Mouse (Mus musculus) left cerebral cortex, postnatal 4 days (tissue): ENCODE data around the gene Carmil1. TPM values are rescaled to one million over a fixed set of nuclear protein-coding genes. Genes with fewer than 3 reads are reported as not detected.

ENCODE experiments used
- DNase-seq: peaks from one replicate; pipeline ENCODE4 v3.0.0-alpha.2; 2022
- intact Hi-C: fragments of 180-260 bp; cut with DNase I; formaldehyde crosslinking; loops from one replicate; pipeline ENCODE4 v1.15.1; 2025
- total RNA-seq, 2 experiments: library from RNA; stranded (reverse); gene quantifications; 2 replicates each; pipeline ENCODE4 v1.2.3; 2021

The Carmil1 gene
- total RNA-seq, 2 experiments from 2014 or later, result 57.9 to 82.4 TPM

DNA sequence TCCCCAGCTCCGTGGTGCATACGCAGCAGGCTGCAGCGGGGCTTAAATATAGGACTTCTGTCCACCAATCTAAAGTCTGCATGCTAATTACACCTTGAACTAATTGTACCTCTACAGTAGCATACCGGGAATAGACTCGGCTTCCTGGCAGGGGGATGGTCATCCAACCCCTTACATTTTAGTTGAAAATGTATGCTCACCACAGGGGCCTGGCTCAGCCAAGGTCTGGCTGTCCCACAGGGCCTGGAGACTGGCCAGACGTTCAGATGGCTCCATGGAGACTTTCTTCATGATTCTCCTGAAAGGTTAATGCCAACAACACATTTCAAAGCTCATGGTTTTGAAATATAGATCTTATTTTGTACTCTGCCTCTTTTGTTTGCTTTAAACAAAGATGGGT, 125.4 kb downstream of the Carmil1 start:
- intact Hi-C loops, result no loop called here
- peak; percentile 69 for DNase-seq

- intact Hi-C loops, result no loop called here
- DNase-seq, result peak; percentile 12
Measured at GRCm38 (mm10) chr13:24154281-24155061, 126.1 kb downstream of the Carmil1 start.

DNA sequence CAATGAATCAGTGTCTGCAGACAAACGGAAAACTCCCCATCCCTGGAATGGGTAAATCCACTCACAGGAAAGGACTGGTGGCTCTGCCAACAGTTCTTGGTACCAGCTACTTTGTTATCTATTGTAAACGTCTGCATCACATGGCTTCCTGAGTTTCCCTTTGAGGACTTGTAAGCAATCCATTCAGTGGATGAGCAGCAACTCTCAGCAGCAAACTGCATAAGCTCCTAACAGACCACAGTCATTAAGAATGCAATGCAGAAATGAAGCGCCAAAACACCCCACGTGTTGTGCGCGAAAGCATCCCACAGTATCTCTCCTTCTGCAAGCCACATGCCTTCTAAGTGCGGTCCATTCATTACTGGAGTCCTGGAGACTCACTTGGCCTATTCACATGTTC, 128.0 kb downstream of the Carmil1 start:
- no peak for DNase-seq
- intact Hi-C loops, result no loop called here

DNA sequence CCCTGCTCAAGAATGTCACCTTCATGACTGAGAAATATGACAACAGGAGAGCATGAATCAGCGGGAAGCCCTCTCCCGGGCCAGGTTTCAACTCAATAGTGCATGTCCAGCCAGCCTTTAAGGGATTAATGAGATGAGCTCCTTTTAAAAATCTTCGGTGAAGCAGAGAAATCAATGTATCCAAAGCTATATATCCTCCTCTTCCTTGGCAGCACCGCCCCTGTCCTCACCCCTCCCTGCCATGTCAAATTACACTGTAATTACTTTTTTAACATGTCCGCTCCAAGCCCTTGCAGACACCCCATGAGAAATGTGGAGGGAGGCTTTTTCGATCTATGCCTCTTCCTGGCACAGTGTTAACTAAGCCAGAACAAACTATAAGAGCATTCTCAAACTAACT, 129.3 kb downstream of the Carmil1 start:
- intact Hi-C loops, result no loop called here
- no peak for DNase-seq

GRCm38 (mm10) chr13:24148549-24148948, 132.0 kb downstream of the Carmil1 start:
- intact Hi-C loops, result no loop called here
- DNase-seq, result no peak

- DNase-seq, result no peak
- intact Hi-C loops, result no loop called here
Measured at GRCm38 (mm10) chr13:24147006-24147405, 133.6 kb downstream of the Carmil1 start.

GRCm38 (mm10) chr13:24146541-24146940, 134.1 kb downstream of the Carmil1 start:
- intact Hi-C loops, result no loop called here
- DNase-seq, result no peak

DNA sequence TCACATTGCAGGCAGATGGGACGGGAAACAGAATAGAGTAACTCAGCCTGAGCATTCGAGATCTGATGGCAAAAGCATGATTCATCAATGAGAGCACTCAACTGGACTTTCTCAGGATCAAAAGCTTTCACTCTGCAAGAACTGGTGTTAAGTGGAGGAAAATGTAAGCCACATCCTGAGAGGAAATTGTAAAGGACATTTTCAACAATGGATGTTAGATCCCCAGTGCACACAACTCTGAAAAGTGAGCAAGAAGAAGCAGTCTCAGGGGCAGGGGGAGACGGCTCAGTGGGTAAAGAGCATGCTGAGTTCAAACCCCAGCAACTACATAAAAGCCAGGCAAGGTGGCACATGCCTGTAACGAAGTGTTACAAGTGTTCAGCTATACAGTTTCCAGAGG, 135.7 kb downstream of the Carmil1 start:
- no peak for DNase-seq

GRCm38 (mm10) chr13:24144141-24144540, 136.5 kb downstream of the Carmil1 start:
- intact Hi-C loops, result no loop called here
- DNase-seq, result peak; percentile 55

More for the DNA sequence above, 135.7 kb downstream of the Carmil1 start:
- intact Hi-C loops, result no loop called here

DNA sequence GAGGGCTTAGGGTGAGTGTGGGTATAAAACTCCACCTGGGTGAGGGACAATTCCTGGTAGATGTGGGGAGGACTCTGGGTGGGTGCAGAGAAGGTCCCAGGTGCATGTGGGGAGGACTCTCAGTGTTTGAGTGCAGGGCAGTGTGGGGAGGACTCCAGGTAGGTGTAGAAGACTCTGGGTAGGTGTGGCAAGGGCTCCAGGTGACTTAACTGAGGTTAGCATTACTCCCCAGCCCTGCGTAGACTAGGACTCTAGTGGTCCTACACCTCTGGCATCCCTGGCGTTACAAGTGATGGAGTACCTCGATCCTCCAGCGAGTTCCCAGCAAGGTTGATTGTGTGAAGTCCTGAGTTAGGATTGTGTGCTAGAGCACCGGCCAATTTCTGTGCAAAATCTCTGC, 143.8 kb downstream of the Carmil1 start:
- no peak for DNase-seq
- intact Hi-C loops, result no loop called here

DNA sequence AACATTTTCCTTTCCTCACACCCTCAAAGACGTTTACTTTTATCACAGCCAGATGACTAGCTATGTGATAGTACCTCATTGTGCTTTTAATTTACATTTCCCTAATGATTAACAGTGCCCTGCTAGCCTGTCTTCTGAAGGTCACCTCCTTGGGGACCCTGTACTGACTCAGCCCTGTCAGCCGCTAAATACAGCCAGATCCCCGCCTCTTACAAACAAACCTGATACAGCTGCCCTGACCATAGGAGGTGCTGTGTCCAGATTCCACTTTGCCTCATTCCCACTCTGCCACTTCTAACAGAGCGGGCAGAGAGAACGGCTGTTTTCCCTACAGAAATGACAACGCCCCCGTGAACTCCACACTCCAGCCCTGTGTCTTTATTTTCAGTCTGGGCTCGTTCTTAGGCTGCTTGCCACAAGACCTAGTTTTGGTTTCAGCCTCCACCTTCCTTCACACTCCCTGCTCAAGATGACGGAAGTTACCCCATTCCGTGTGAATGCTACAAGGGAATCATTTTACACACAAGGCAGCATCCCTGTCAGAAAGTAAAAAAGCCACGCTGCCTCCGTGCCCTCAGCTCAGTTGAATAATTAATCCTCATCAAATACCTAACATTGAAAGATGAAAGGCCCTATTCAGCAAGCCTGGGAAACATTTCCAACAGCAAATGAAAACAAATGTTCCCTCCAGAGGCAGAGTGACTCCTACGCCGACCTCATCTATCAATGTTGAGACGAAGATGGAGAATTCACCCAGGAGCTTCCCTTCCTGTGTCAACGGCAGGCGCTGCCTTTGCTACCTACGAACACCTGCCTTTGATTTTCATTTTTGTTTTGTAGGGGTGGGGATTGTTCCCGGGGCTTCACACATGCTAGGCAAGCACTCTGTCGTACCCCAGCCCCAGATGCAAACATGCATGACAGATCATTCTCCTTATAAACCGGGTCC, 145.0 kb downstream of the Carmil1 start:
- intact Hi-C loops, result no loop called here
- no peak for DNase-seq

DNA sequence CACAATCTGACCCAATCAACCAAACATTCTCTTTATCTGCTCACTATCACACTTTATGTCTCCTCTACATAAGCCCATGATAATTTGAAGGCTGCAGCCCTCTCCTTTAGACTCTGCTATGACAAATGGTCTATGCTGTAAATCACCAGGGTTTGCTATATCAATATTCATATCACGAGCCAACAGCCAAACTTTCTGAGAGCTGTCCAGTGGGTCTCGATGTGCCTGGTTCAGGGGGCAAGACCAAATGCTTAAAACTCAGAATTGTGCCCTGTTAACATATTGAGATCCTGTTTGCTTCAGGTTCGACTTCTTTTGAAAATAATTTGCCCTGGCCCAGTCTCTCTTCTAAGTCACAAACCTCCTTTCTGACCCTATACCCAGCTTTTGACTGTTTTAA, 147.7 kb downstream of the Carmil1 start:
- DNase-seq, result no peak
- intact Hi-C loops, result no loop called here

DNA sequence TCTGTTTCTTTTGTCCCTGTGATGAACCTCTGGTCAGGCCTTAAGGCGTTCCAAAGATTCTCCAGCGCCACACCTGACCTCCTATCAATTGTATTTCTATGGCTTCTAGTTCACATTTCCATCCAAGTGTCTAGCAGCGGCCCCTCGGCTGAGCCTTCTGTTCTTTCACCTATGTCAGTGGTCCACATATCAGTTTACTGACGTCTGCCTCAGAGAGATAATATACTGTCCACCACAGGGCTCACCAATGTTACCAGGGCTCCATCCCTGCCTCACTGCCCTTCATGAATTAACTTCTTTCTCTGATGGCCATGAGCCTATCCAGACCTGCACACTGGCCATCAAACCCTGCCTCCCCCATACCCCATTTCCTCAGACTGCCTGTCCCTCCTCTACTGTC, 149.3 kb downstream of the Carmil1 start:
- no peak for DNase-seq
- intact Hi-C loops, result no loop called here

DNA sequence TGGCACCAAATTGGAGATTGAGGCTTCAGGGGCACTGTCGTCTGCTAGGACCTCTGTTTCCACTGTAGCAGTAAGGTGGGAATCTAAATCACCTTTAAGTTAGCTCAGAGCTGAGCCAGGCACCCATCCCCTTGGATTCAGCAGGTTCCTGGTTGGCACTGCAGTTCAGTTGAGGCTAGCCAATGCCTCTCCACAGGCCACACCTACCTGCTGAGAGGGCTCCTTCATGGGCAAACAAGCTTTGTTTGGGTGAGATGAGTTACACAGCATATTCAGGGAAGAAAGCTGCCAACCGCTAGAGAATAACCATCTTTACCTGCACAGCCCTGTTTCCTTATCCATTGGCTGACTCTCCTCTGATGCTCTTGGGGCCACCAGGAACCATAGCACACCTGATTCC, 149.9 kb downstream of the Carmil1 start:
- DNase-seq, result no peak
- intact Hi-C loops, result no loop called here

DNA sequence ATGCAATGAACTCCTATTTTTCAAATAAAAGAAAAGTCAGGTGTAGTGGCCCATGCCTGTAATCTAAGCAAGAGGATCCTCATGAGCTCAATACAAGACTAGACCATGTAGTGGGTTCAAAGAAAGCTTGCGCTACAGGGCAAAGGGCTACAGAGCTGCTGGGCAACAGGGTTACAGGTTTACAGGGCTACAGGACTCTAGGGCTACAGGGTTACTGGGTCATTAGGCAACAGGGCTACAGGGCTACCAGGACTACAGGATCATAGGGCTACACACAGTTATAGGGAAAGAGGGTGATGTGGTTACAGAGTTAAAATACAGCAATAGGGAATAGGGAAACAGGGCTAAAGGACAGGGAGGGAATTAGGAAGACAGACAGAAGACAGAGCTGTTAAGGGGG, 151.9 kb downstream of the Carmil1 start:
- DNase-seq, result no peak
- intact Hi-C loops, result no loop called here

- intact Hi-C loops, result no loop called here
- DNase-seq, result no peak
Measured at GRCm38 (mm10) chr13:24125865-24126264, 154.7 kb downstream of the Carmil1 start.

DNA sequence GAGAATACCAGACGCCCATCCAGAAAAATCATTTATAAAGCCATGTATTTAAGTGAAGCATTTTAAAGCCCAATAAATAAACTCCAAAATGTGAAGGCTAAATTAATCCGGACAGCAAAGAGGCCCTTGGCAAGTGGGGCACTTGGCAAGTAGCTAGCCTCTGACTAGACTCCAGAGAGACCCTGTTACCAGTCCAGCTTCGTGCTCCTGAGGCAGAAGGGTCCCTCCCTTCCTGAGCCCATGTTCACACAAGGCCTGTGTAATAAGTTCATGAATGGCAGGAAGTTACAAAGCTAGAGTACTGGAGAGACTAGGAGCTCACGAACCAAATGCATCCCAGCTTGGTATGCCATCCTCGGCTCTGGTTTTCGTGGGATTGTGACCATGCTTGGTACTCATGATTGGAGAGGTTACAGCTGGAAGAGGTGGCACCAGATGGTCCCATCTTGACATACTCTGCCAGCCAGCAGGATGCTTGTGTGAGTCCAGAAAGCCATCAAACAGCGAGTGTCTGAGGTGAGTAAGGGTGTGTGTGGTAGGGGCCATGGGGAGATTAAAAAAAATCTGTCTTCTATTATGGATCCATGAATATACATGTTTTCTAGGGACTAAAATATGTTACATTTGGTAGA, 163.3 kb downstream of the Carmil1 start:
- DNase-seq, result peak; percentile 85
- intact Hi-C loops, result loop anchor here (5.0 kb wide), 1 partner anchor 165 kb away; the partner anchor contains the start of gene Carmil1

DNA sequence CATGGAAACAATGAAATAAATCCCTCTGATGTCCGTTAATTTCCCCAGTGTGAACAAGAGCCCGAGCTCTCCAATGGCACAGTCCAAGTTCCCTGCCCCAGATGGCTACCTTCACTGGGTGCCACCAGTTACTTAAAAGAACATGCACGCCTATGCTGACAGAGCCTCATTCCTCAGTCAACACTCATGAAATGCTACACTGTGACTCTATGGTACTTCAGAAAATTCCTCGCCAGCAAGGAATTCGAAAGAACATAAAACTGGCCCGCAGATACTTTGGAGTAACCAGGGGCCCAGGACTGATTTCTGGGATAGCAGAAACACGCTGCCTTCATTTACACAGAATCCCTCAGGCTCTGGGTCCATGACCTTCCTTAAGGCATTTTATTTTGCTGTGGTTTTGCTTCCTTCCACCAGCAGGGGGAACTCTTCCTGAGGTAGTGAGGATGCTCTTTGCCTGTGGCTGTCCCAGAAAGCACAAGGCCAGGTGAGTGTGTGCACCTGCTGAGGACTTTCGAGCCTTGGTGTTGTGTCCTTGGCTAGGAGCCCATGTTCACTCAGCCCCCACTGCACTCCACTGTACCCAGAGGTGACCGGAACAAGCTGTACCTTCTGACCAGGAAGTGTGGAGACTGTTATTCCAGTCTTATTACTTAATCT, 167.8 kb downstream of the Carmil1 start:
- intact Hi-C loops, result no loop called here
- DNase-seq, result peak; percentile 35

GRCm38 (mm10) chr13:24110329-24110728, 170.3 kb downstream of the Carmil1 start:
- intact Hi-C loops, result no loop called here
- no peak for DNase-seq

GRCm38 (mm10) chr13:24108282-24108681, 172.3 kb downstream of the Carmil1 start:
- DNase-seq, result no peak
- intact Hi-C loops, result no loop called here

- DNase-seq, result no peak
- intact Hi-C loops, result no loop called here
Measured at GRCm38 (mm10) chr13:24107058-24107457, 173.5 kb downstream of the Carmil1 start.
